Mouse (Mus musculus) kidney, adult 2 months (tissue): ENCODE measurements around the gene Bloc1s4.

Experiments used
- CTCF ChIP-seq: fragments of 200-500 bp; conservative IDR thresholded peaks from 2 replicates; pipeline ENCODE4 v1.5.1; 2011; ENCODE audit warnings: low read depth, mild to moderate bottlenecking, control low read depth, low read length, moderate library complexity, mixed read lengths; ENCODE audit not compliant: insufficient read depth, insufficient read length
- POLR2A ChIP-seq: fragments of 200-500 bp; IDR thresholded peaks from one replicate; pipeline ENCODE4 v1.6.1; 2011; ENCODE audit warnings: low read depth, low read length, control low read depth

DNA sequence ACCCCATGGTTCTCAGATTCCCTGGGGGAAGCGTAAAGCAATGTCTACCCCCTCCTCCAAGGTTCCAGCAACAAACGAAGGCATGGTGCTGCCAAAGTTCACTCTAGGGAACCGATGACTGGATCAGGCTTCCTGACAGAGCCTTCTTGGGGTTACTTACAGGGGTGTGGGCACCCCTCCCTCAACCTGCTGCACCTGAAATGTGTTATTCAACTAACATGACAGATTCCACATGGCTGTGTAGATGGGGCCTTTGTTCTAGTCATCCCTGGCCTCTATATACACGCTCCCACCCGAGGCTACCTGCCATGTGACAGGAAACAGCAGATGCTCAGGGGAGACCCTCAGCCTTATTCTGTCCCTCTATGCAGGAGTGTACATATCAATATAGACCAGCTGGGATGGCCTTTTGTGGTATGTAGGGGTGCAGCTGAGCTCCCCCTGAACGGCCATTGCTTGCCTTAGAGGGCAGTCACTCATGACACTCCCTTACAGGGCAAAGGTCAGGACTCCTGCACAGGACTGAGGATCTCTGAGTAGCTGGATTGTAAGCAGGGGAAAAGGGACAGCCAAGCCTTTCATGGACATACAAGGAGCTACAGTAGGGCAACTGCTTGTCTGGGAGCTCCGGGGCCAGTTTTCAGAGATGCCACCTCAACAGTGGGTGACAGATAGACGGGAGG is 19.9 kb downstream of the Bloc1s4 start:
- TF ChIP-seq CTCF (no peak), POLR2A (no peak)
